Mouse (Mus musculus): ENCODE results near the gene Zbtb37. TPM values are rescaled to one million over a fixed set of nuclear protein-coding genes. Genes with fewer than 3 reads are reported as not detected.
"Not testable (repeated sequence)": the region's sequence is repeated elsewhere in the genome, so short reads cannot be mapped to it uniquely, and the experiment has no call there.

Gene Zbtb37
- polyA plus RNA-seq, 1 experiment from 2014 or later: 11.2 TPM

DNA sequence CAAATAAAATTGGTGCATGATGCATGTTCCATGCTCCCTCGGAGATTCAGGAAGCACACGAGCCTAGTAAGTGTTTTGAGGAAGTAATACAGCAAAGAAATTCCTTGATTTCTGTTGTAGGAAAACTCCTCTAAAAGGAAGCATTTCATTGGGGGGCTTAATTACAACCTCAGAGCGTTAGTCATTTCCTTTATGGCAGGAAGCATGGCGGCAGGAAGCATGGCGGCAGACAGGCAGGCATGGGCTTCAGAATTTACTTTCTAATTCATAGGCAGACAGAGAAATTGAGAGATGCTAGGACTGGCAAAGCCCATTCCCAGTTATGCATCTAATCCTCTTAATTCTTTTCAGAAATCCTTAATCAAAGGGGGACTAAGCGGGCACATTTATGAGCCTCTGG is 40.8 kb downstream of the Zbtb37 start:
- Histone ChIP-seq H3K27ac (ENCODE audit: low read depth, low read length) (no peak overlapping the region), H3K27me3 (ENCODE audit: control insufficient read depth, insufficient read depth, low read length) (no peaks in the 10 kb centered on the region), H3K36me3 (ENCODE audit: control insufficient read depth, insufficient read depth, low read length) (no peaks in the 10 kb centered on the region), H3K4me3 (ENCODE audit: low read depth, low read length) (no peak overlapping the region), H3K9me3 (replicated peaks; ENCODE audit: control insufficient read depth, low read length) (no peaks in the 10 kb centered on the region), H3K4me2 (no peak overlapping the region), H3K4me1 (ENCODE audit: control insufficient read depth, insufficient read depth, low read length) (no peaks in the 10 kb centered on the region), H3K9ac (ENCODE audit: low read depth, low read length) (no peak overlapping the region)
- no peak for ATAC-seq (replicated peaks; ENCODE audit: insufficient number of reproducible peaks, low FRiP score, low TSS enrichment)
- 81% methylated on average over 6 of the region's 6 CpGs for WGBS (ENCODE audit: insufficient replicate concordance)

DNA sequence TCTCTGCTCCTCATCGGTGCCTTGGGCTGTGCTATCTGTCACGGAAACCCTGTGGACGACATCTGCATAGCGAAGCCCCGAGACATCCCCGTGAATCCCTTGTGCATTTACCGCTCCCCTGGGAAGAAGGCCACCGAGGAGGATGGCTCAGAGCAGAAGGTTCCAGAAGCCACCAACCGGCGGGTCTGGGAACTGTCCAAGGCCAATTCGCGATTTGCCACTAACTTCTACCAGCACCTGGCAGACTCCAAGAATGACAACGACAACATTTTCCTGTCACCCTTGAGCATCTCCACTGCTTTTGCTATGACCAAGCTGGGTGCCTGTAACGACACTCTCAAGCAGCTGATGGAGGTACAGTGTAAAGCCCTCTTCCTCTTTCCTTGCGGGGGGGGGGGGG is 45.3 kb downstream of the Zbtb37 start:
- ATAC-seq (replicated peaks; ENCODE audit: insufficient number of reproducible peaks, low FRiP score, low TSS enrichment): no peak
- H3K4me3 ChIP-seq (ENCODE audit: low read depth, low read length): no peak overlapping the region
- H3K27me3 ChIP-seq (ENCODE audit: control insufficient read depth, insufficient read depth, low read length): no peaks in the 10 kb centered on the region
- no peaks in the 10 kb centered on the region for H3K9me3 ChIP-seq (replicated peaks; ENCODE audit: control insufficient read depth, low read length)
- H3K27ac ChIP-seq (ENCODE audit: low read depth, low read length): no peak overlapping the region
- 76% methylated on average over 15 of the region's 15 CpGs for WGBS (ENCODE audit: insufficient replicate concordance)
- H3K4me2 ChIP-seq: no peak overlapping the region
- no peaks in the 10 kb centered on the region for H3K36me3 ChIP-seq (ENCODE audit: control insufficient read depth, insufficient read depth, low read length)
- no peak overlapping the region for H3K9ac ChIP-seq (ENCODE audit: low read depth, low read length)
- H3K4me1 ChIP-seq (ENCODE audit: control insufficient read depth, insufficient read depth, low read length): no peaks in the 10 kb centered on the region

- no peak overlapping the region for H3K9ac ChIP-seq (ENCODE audit: low read depth, low read length)
- no peaks in the 10 kb centered on the region for H3K4me1 ChIP-seq (ENCODE audit: control insufficient read depth, insufficient read depth, low read length)
- H3K9me3 ChIP-seq (replicated peaks; ENCODE audit: control insufficient read depth, low read length): no peaks in the 10 kb centered on the region
- no peaks in the 10 kb centered on the region for H3K36me3 ChIP-seq (ENCODE audit: control insufficient read depth, insufficient read depth, low read length)
- ATAC-seq (replicated peaks; ENCODE audit: insufficient number of reproducible peaks, low FRiP score, low TSS enrichment): no peak
- H3K27ac ChIP-seq (ENCODE audit: low read depth, low read length): no peak overlapping the region
- H3K4me3 ChIP-seq (ENCODE audit: low read depth, low read length): no peak overlapping the region
- 82% methylated on average over 17 of the region's 17 CpGs for WGBS (ENCODE audit: insufficient replicate concordance)
- no peaks in the 10 kb centered on the region for H3K27me3 ChIP-seq (ENCODE audit: control insufficient read depth, insufficient read depth, low read length)
- H3K4me2 ChIP-seq: no peak overlapping the region
Observed at GRCm38 (mm10) chr1:160986881-160987635, 47.6 kb downstream of the Zbtb37 start.

DNA sequence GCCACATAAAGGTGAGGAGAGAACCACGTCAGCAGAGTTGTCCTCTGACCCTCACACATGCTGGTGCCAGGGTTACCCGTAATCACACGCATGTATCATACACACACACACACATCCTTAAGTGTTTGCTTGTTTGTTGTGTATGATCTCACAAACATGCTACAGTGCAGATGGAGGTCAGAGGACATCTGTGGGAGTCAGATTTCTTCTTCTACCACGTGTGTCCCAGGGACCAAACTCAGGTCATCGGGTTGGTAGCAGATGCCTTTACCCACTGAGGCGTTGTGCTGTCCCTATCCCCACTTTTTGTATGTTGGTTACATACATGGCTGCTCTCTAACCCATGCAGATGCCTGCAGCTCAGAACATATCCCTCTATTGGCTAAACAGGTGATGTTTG is 49.2 kb downstream of the Zbtb37 start:
- Histone ChIP-seq H3K36me3 (ENCODE audit: control insufficient read depth, insufficient read depth, low read length) (no peaks in the 10 kb centered on the region), H3K4me2 (no peak overlapping the region), H3K4me3 (ENCODE audit: low read depth, low read length) (no peak overlapping the region), H3K27ac (ENCODE audit: low read depth, low read length) (no peak overlapping the region), H3K27me3 (ENCODE audit: control insufficient read depth, insufficient read depth, low read length) (no peaks in the 10 kb centered on the region), H3K9me3 (replicated peaks; ENCODE audit: control insufficient read depth, low read length) (no peaks in the 10 kb centered on the region), H3K9ac (ENCODE audit: low read depth, low read length) (no peak overlapping the region), H3K4me1 (ENCODE audit: control insufficient read depth, insufficient read depth, low read length) (no peaks in the 10 kb centered on the region)
- WGBS (ENCODE audit: insufficient replicate concordance): 83% methylated on average over 6 of the region's 6 CpGs
- ATAC-seq (replicated peaks; ENCODE audit: insufficient number of reproducible peaks, low FRiP score, low TSS enrichment): no peak

GRCm38 (mm10) chr1:160984731-160985130 is 49.9 kb downstream of the Zbtb37 start:
- not testable (repeated sequence) for H3K9ac ChIP-seq (ENCODE audit: low read depth, low read length); H3K27me3 ChIP-seq (ENCODE audit: control insufficient read depth, insufficient read depth, low read length); H3K4me3 ChIP-seq (ENCODE audit: low read depth, low read length); H3K36me3 ChIP-seq (ENCODE audit: control insufficient read depth, insufficient read depth, low read length); H3K9me3 ChIP-seq (replicated peaks; ENCODE audit: control insufficient read depth, low read length); H3K27ac ChIP-seq (ENCODE audit: low read depth, low read length); ATAC-seq (replicated peaks; ENCODE audit: insufficient number of reproducible peaks, low FRiP score, low TSS enrichment); H3K4me1 ChIP-seq (ENCODE audit: control insufficient read depth, insufficient read depth, low read length); H3K4me2 ChIP-seq
- 75% methylated on average over 1 of the region's 1 CpGs for WGBS (ENCODE audit: insufficient replicate concordance)

- H3K27ac ChIP-seq (ENCODE audit: low read depth, low read length): no peak overlapping the region
- 92% methylated on average over 3 of the region's 3 CpGs for WGBS (ENCODE audit: insufficient replicate concordance)
- no peaks in the 10 kb centered on the region for H3K4me1 ChIP-seq (ENCODE audit: control insufficient read depth, insufficient read depth, low read length)
- H3K36me3 ChIP-seq (ENCODE audit: control insufficient read depth, insufficient read depth, low read length): no peaks in the 10 kb centered on the region
- ATAC-seq (replicated peaks; ENCODE audit: insufficient number of reproducible peaks, low FRiP score, low TSS enrichment): no peak
- no peak overlapping the region for H3K4me2 ChIP-seq
- no peak overlapping the region for H3K9ac ChIP-seq (ENCODE audit: low read depth, low read length)
- H3K27me3 ChIP-seq (ENCODE audit: control insufficient read depth, insufficient read depth, low read length): no peaks in the 10 kb centered on the region
- H3K4me3 ChIP-seq (ENCODE audit: low read depth, low read length): no peak overlapping the region
- no peaks in the 10 kb centered on the region for H3K9me3 ChIP-seq (replicated peaks; ENCODE audit: control insufficient read depth, low read length)
Observed at GRCm38 (mm10) chr1:160982887-160983286, 51.8 kb downstream of the Zbtb37 start.

DNA sequence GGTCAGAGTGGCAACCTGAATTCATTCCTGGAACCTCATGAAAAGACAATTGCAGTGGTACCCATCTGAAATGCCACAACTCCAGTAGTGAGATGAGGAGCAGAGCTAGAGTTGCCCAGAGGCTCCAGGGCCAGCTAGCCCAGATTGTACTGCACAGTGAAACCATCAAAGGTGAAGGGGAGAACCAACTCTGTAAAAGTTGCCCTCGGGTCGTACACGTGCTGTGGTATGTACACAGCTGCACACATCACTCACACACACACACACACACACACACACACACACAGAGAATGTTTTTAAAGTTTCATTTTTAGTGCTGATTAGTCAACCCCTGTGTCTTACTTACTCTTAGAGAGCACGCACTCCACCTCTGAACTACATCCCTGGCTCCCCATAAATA is 53.3 kb downstream of the Zbtb37 start:
- ATAC-seq (replicated peaks; ENCODE audit: insufficient number of reproducible peaks, low FRiP score, low TSS enrichment): no peak
- WGBS (ENCODE audit: insufficient replicate concordance): 87% methylated on average over 4 of the region's 4 CpGs
- no peaks in the 10 kb centered on the region for H3K4me1 ChIP-seq (ENCODE audit: control insufficient read depth, insufficient read depth, low read length)
- H3K27ac ChIP-seq (ENCODE audit: low read depth, low read length): no peak overlapping the region
- H3K9ac ChIP-seq (ENCODE audit: low read depth, low read length): no peak overlapping the region
- no peaks in the 10 kb centered on the region for H3K27me3 ChIP-seq (ENCODE audit: control insufficient read depth, insufficient read depth, low read length)
- no peaks in the 10 kb centered on the region for H3K9me3 ChIP-seq (replicated peaks; ENCODE audit: control insufficient read depth, low read length)
- no peak overlapping the region for H3K4me2 ChIP-seq
- H3K4me3 ChIP-seq (ENCODE audit: low read depth, low read length): no peak overlapping the region
- no peaks in the 10 kb centered on the region for H3K36me3 ChIP-seq (ENCODE audit: control insufficient read depth, insufficient read depth, low read length)

GRCm38 (mm10) chr1:160980537-160981234 is 54.0 kb downstream of the Zbtb37 start:
- Histone ChIP-seq H3K4me3 (ENCODE audit: low read depth, low read length) (no peak overlapping the region), H3K27ac (ENCODE audit: low read depth, low read length) (no peak overlapping the region), H3K27me3 (ENCODE audit: control insufficient read depth, insufficient read depth, low read length) (no peaks in the 10 kb centered on the region), H3K4me1 (ENCODE audit: control insufficient read depth, insufficient read depth, low read length) (no peaks in the 10 kb centered on the region), H3K36me3 (ENCODE audit: control insufficient read depth, insufficient read depth, low read length) (no peaks in the 10 kb centered on the region), H3K9ac (ENCODE audit: low read depth, low read length) (no peak overlapping the region), H3K4me2 (no peak overlapping the region), H3K9me3 (replicated peaks; ENCODE audit: control insufficient read depth, low read length) (no peaks in the 10 kb centered on the region)
- ATAC-seq (replicated peaks; ENCODE audit: insufficient number of reproducible peaks, low FRiP score, low TSS enrichment): no peak
- WGBS (ENCODE audit: insufficient replicate concordance): 82% methylated on average over 8 of the region's 8 CpGs

- H3K4me2 ChIP-seq: no peak overlapping the region
- H3K4me1 ChIP-seq (ENCODE audit: control insufficient read depth, insufficient read depth, low read length): no peaks in the 10 kb centered on the region
- no peak overlapping the region for H3K9ac ChIP-seq (ENCODE audit: low read depth, low read length)
- H3K4me3 ChIP-seq (ENCODE audit: low read depth, low read length): no peak overlapping the region
- H3K27ac ChIP-seq (ENCODE audit: low read depth, low read length): no peak overlapping the region
- no peak for ATAC-seq (replicated peaks; ENCODE audit: insufficient number of reproducible peaks, low FRiP score, low TSS enrichment)
- WGBS (ENCODE audit: insufficient replicate concordance): 72% methylated on average over 5 of the region's 5 CpGs
- no peaks in the 10 kb centered on the region for H3K9me3 ChIP-seq (replicated peaks; ENCODE audit: control insufficient read depth, low read length)
- no peaks in the 10 kb centered on the region for H3K36me3 ChIP-seq (ENCODE audit: control insufficient read depth, insufficient read depth, low read length)
- H3K27me3 ChIP-seq (ENCODE audit: control insufficient read depth, insufficient read depth, low read length): no peaks in the 10 kb centered on the region
Observed at GRCm38 (mm10) chr1:160980021-160980420, 54.6 kb downstream of the Zbtb37 start.

Data from heart, embryonic 11.5 days (tissue).